Mouse (Mus musculus) heart, adult 2 months (tissue): ENCODE data around the gene Abhd12. TPM values are rescaled to one million over a fixed set of nuclear protein-coding genes. Genes with fewer than 3 reads are reported as not detected.

Experiments
- DNase-seq, 2 experiments: peaks; one replicate each; pipeline ENCODE4 v3.0.0; 2021
- H3K27ac ChIP-seq: fragments of 200-600 bp; 2 replicates; pipeline ENCODE4 v1.8.1; 2022
- H3K27me3 ChIP-seq: fragments of 200-500 bp; 2 replicates; pipeline ENCODE4 v1.6.1; 2012; ENCODE audit warnings: mild to moderate bottlenecking, low read length, inconsistent platforms, mixed read lengths; ENCODE audit not compliant: control insufficient read depth, insufficient read depth
- H3K36me3 ChIP-seq: fragments of 200-500 bp; 2 replicates; pipeline ENCODE4 v1.6.1; 2012; ENCODE audit warnings: low read length, inconsistent platforms; ENCODE audit not compliant: control insufficient read depth, insufficient read depth
- H3K4me1 ChIP-seq: fragments of 200-500 bp; 2 replicates; pipeline ENCODE4 v1.6.1; 2011; ENCODE audit warnings: low read length; ENCODE audit not compliant: control insufficient read depth, insufficient read depth
- H3K4me3 ChIP-seq: fragments of 200-600 bp; 2 replicates; pipeline ENCODE4 v1.8.1; 2022
- H3K79me2 ChIP-seq: fragments of 200-500 bp; replicated peaks from 2 replicates; pipeline ENCODE4 v1.6.1; 2012; ENCODE audit warnings: mild to moderate bottlenecking, inconsistent platforms, low read length, moderate library complexity, mixed read lengths; ENCODE audit not compliant: control insufficient read depth, insufficient read depth
- H3K9ac ChIP-seq: fragments of 200-500 bp; 2 replicates; pipeline ENCODE4 v1.6.1; 2012; ENCODE audit warnings: low read depth, mild to moderate bottlenecking, control low read depth, inconsistent platforms, low read length, mixed read lengths
- CTCF ChIP-seq: fragments of 200-600 bp; IDR thresholded peaks from 2 replicates; pipeline ENCODE4 v1.8.1; 2022; ENCODE audit warnings: antibody characterized with exemption, mild to moderate bottlenecking, moderate library complexity
- EP300 ChIP-seq: fragments of 200-500 bp; IDR thresholded peaks from 2 replicates; pipeline ENCODE4 v1.6.1; 2011; ENCODE audit warnings: low read depth, low read length, control low read depth; ENCODE audit not compliant: insufficient read depth
- POLR2A ChIP-seq: fragments of 200-500 bp; IDR thresholded peaks from 2 replicates; pipeline ENCODE4 v1.6.1; 2011; ENCODE audit warnings: mild to moderate bottlenecking, low read depth, low read length, control low read depth; ENCODE audit not compliant: insufficient read depth
- WGBS: fragments of 180-500 bp; shearing (Covaris S2); methylation state at CpG from one replicate; pipeline ENCODE4 v1.1.7; 2018; 5-methylcytosine and 5-hydroxymethylcytosine counted together
- intact Hi-C: fragments of 180-260 bp; cut with DNase I; formaldehyde crosslinking; loops from one replicate; pipeline ENCODE4 v1.15.1; 2025
- polyA plus RNA-seq: library from polyadenylated mRNA; depleted of rRNA; stranded (reverse); fragments of >200 nt; gene quantifications from 2 replicates; pipeline ENCODE4 v1.2.3, GENCODE M21; 2012
- total RNA-seq, 2 experiments: library from RNA; stranded (reverse); gene quantifications; 2 replicates each; pipeline ENCODE4 v1.2.3; 2021

Abhd12 gene
- total and polyA plus RNA-seq, 3 experiments = 37.6 to 51.2 (median 47.7) TPM

DNA sequence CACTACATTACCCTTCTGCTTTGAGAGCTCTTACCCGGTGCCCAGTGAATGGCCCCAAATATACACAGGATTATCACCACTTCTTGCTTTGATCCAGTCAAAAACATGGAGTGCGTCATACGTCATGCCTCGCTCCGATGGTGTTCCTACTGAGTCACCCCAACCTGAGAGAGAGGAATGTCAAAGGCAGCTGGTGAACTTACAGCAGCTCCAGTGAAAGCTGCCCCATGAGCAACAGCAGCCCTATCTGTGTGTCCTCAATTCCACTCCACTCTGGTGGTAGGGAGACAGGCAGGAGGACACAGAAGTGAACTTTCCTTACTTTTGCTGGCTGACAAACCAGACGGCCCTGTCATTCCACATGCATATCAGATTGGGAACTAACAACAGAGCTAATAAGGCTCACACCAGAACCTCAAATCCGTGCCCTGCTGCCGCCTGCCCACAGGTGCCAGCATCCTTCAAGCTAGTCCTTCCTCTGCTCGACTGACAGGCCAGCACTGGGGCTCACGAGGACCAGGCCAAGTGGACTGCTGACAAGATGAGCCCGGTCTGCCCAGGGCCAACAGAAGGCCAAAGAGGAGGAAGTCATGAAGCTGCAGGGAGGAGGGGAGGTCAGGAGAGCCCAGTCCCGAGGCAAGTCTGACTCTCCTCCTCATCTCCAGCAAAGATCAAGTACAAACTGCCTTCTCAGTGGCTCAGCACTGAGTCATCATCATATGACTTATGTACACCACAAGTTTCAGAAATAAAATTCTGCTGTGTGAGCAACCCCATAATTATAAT lies 64.7 kb downstream of the Abhd12 start:
- no peak overlapping the region for H3K4me3 ChIP-seq
- TF ChIP-seq EP300 = no peak
- no peak for TF ChIP-seq POLR2A
- no peak for TF ChIP-seq CTCF
- peak in 1 of 2 experiments; percentile 61 for DNase-seq
- 61% methylated on average over 12 of the region's 12 CpGs for WGBS
- intact Hi-C loops = no loop called here
- H3K4me1 ChIP-seq = peaks cover 1% of the 10 kb centered on the region; the same call in 1 of the 2 replicates
- peak overlapping the region; percentile 20; the same call in 1 of the 2 replicates for H3K27ac ChIP-seq
- H3K9ac ChIP-seq = no peak overlapping the region
- H3K79me2 ChIP-seq = no peaks in the 10 kb centered on the region
- no peaks in the 10 kb centered on the region for H3K27me3 ChIP-seq
- H3K36me3 ChIP-seq = no peaks in the 10 kb centered on the region

DNA sequence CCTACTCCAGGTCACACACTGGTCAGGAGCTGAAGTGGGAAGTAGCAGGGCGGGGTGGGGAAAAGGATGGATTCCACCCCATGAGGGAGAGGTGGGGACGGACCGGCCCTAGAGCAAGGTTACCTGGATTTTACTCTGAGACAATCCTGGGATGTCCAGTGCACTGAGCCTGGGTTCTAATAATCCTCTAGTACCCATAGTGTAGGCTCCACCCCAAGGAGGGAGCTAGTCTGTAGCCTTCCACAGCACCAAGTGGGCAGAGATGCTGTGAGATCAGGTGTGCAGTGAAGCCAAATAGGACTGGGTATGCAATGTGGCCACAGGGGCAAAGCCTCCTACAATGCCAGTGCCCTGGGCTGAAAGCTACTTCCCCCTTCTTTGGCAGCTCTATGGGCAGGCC lies 66.8 kb downstream of the Abhd12 start:
- no peak for DNase-seq
- Histone ChIP-seq H3K27me3 (no peaks in the 10 kb centered on the region), H3K4me1 (peaks cover 1% of the 10 kb centered on the region; the same call in 1 of the 2 replicates), H3K79me2 (no peaks in the 10 kb centered on the region), H3K36me3 (no peaks in the 10 kb centered on the region), H3K27ac (no peak overlapping the region), H3K9ac (no peak overlapping the region), H3K4me3 (no peak overlapping the region)
- intact Hi-C loops = no loop called here
- 83% methylated on average over 3 of the region's 3 CpGs for WGBS
- TF ChIP-seq EP300 (no peak), POLR2A (no peak), CTCF (no peak)

DNA sequence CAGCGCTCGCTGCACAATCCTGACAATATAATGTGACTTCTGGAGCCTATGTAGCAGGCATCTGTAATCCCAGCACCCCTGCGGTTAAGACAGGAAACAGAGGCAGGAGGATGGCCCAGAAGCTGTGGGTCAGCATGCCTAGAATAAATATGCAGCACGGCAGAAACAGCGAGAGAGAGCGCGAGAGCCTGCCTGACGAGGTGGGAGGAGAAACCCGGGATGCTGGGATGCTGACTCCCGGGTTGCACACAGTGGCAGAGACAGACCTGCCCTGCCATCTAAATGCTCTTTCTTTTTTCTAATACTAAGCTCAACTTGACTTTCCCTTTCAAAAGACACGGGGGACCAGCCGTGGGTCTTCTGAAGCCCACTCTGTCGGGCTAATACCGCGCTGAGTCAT lies 67.6 kb downstream of the Abhd12 start:
- H3K27me3 ChIP-seq = no peaks in the 10 kb centered on the region
- H3K27ac ChIP-seq = no peak overlapping the region
- no peak overlapping the region for H3K4me3 ChIP-seq
- H3K36me3 ChIP-seq = no peaks in the 10 kb centered on the region
- 69% methylated on average over 15 of the region's 15 CpGs for WGBS
- intact Hi-C loops = no loop called here
- H3K4me1 ChIP-seq = peaks cover 1% of the 10 kb centered on the region; the same call in 1 of the 2 replicates
- no peak overlapping the region for H3K9ac ChIP-seq
- TF ChIP-seq EP300 (no peak), CTCF (no peak), POLR2A (no peak)
- H3K79me2 ChIP-seq = no peaks in the 10 kb centered on the region
- DNase-seq = peak in 1 of 2 experiments; percentile 53

DNA sequence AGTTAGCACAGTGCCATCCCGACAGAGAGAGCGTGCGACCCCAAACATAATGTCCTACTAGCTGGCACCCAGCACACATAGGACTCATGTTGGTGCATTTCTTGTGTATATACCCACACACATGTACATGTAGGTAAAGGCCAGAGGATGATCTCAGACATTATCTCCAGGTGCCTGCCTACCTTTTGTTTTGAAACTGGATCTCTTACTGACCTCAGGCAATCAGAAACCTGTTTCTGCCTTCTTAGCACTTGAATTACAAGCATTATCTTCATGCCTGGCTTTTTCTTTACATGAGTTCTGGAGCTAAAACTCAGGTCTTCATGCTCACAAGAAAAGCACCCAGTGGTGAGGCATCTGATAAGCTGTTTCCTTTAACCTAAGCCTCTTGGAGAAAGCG lies 68.6 kb downstream of the Abhd12 start:
- Histone ChIP-seq H3K27me3 (no peaks in the 10 kb centered on the region), H3K9ac (no peak overlapping the region), H3K4me3 (no peak overlapping the region), H3K79me2 (no peaks in the 10 kb centered on the region), H3K4me1 (peaks cover 1% of the 10 kb centered on the region; the same call in 1 of the 2 replicates), H3K27ac (no peak overlapping the region), H3K36me3 (no peaks in the 10 kb centered on the region)
- intact Hi-C loops = no loop called here
- TF ChIP-seq CTCF (no peak), POLR2A (no peak), EP300 (no peak)
- no peak for DNase-seq
- 87% methylated on average over 4 of the region's 4 CpGs for WGBS

DNA sequence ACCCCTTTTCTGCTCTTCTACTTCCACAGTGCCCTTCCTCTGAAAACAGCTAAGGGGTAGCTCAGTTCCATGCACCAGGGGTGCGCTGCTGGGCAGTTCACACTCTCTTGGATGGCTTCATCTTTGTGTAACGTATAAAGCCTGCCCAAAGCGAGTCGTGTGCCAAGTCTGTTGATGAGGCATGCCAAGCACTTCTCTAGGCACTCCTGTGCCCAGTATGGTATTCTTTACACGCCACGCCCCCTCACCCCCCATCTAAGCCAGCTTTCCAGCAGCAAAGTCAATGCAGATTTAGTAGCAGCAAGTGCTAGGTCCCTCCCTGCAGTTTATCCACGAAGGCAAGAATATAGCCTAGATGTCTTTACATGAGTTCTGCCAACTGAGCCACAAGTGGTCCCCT lies 69.9 kb downstream of the Abhd12 start:
- DNase-seq = peak in 1 of 2 experiments; percentile 57
- intact Hi-C loops = loop anchor here (5.0 kb wide), 1 partner anchor 68 kb away; the partner anchor contains the start of gene Abhd12
- H3K27me3 ChIP-seq = no peaks in the 10 kb centered on the region

DNA sequence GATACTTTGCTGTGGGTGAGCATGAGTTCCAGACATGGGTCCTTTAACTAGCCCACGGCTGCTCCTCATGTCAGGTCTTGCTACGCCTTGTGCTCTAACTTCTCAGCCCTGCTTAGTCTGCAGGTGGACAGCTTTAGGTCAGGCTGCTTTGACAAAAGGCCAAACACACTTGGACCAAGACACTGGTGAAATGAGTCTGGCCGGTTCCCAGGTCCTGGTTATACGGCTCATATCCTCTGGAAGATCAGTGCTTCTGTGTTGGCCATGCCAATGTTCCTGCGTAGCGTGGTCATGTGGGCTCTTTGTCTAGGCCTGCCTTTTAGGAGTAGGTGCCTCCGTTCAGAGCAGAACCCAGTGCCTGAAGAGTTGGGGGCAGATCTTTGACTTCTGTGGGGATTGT lies 72.5 kb downstream of the Abhd12 start:
- Histone ChIP-seq H3K4me3 (no peak overlapping the region), H3K79me2 (no peaks in the 10 kb centered on the region), H3K4me1 (no peaks in the 10 kb centered on the region), H3K36me3 (peaks cover 3% of the 10 kb centered on the region; the same call in 1 of the 2 replicates), H3K9ac (no peak overlapping the region), H3K27ac (no peak overlapping the region), H3K27me3 (no peaks in the 10 kb centered on the region)
- intact Hi-C loops = loop anchor here (5.0 kb wide), 1 partner anchor 70 kb away; the partner anchor contains the start of gene Abhd12
- no peak for TF ChIP-seq EP300
- no peak for TF ChIP-seq POLR2A
- TF ChIP-seq CTCF = no peak
- 68% methylated on average over 7 of the region's 7 CpGs for WGBS
- peak in 1 of 2 experiments; percentile 49 for DNase-seq

More for the DNA sequence above, 69.9 kb downstream of the Abhd12 start:
- TF ChIP-seq CTCF (no peak), EP300 (0 out of 2 replicates have a peak, but pooled peaks have one; percentile 37)
- Histone ChIP-seq H3K4me1 (no peaks in the 10 kb centered on the region; the same call in 1 of the 2 replicates), H3K36me3 (no peaks in the 10 kb centered on the region), H3K27ac (no peak overlapping the region), H3K79me2 (no peaks in the 10 kb centered on the region), H3K4me3 (no peak overlapping the region), H3K9ac (no peak overlapping the region)
- WGBS = 62% methylated on average over 7 of the region's 7 CpGs
